Mouse (Mus musculus) gonadal fat pad, adult 2 months (tissue): Measurements from ENCODE around the gene Card6. TPM values are rescaled to one million over a fixed set of nuclear protein-coding genes. Genes with fewer than 3 reads are reported as not detected.

Source experiments
- DNase-seq: peaks from one replicate; pipeline ENCODE4 v3.0.0-alpha.2; 2012; ENCODE audit warnings: low read depth
- polyA plus RNA-seq: library from polyadenylated mRNA; depleted of rRNA; stranded (reverse); fragments of >200 nt; gene quantifications from 2 replicates; pipeline ENCODE4 v1.2.3, GENCODE M21; 2012; rRNA removed

Card6 gene
- polyA plus RNA-seq, result 2.4 and 4.0 TPM in 2 replicates

- no peak for DNase-seq
Observed at GRCm38 (mm10) chr15:5107686-5108654, at the start of gene Card6. Gene Card6 (minus strand): TSS chr15:5108539.

- DNase-seq, result no peak
Observed at GRCm38 (mm10) chr15:5157386-5157785, 49.0 kb upstream of the Card6 start.

- no peak for DNase-seq
Observed at GRCm38 (mm10) chr15:5156355-5156754, 48.0 kb upstream of the Card6 start.

DNA sequence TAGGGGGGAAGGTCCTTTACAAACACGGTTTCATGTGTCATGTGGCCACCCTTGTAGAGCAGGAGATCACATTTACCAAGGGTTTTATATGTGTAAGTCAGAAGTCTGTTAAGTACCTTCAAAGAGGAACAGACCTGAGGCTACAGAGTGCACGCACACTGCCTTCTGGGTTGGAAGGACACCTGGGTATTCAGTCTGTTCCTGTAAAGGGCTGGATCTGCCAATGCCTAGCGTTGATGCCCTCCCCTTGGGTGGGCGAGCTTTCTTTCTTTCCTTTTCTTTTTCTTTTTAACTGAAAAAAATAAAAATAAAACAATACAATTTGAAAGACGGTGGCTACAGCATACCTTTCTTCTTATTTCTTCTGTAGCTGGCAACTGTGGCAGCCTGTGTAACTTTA, 46.8 kb upstream of the Card6 start:
- DNase-seq, result no peak

DNA sequence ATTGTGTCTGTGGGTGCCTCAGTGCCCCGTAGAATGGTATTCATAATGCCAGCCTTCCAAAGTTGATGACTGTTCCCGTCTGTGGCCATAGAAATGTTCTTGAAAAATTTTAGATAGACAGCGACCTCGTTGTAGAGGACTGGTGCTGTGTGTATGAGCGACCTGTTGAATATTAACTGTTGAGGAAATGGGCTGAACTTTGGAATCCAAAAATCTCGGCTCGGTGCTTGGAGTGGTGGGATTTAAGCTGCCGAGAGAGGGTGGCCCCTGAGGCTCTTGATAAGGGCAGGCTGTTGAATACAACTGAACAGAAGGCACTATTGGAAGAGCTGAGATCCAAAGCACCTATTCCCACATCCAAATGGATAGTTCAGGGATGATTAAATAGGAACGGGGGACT, 46.3 kb upstream of the Card6 start:
- no peak for DNase-seq

GRCm38 (mm10) chr15:5152171-5152570, 43.8 kb upstream of the Card6 start:
- DNase-seq, result no peak

DNA sequence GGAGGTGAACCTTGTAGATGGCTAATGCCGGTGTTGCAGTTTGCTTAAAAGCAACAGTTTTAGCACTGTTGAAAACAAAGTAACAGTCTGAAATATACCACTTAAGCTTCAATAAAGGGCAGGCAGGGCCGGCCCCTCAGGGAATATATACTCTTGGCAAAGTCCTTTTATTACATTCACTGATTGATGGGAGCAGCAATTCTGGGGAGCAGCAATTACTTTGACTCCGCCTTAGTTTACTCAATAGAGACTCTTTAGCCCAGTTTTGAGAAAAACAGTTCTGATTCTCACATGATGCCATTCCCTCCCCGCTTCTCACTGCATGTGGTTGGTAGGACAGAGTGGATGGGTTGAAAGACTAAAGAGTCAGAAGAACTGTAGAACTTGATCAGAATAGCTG, 40.8 kb upstream of the Card6 start:
- no peak for DNase-seq

DNA sequence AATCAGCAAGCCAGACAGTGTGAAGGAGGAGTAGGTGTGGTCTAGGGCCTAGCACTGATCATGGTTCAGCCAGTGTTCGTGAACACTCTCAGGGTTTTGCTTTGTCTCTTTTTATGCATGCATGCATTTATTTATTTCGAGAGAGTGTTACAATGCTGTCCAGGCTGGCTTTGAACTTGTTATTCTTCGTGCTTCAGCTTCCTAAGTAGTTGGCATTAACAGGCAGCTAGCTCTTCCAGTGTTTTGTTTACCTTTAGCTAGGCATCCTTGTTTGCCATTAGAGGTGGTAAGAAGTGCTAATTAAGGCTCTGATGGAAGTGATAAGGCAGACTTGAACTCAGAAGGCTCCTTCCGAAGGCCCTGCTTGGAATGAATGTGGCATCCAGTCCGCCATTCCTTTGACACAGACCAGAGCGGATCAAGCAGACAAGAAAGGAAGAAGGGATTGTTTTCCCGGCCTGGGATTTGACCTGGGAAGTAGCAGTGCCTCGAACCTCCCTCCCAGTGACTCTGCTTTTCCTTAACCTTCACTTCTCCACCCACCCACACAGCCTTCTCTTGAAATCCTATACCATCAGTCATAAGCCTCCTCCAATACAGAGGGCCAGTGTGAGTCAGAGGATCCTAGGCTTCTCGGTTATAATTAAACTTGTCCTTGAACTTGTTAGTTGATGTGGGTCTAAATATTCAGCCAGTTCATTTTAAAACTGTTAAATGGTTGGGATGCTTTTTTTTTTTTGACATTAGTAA, 37.0 kb upstream of the Card6 start:
- no peak for DNase-seq

DNA sequence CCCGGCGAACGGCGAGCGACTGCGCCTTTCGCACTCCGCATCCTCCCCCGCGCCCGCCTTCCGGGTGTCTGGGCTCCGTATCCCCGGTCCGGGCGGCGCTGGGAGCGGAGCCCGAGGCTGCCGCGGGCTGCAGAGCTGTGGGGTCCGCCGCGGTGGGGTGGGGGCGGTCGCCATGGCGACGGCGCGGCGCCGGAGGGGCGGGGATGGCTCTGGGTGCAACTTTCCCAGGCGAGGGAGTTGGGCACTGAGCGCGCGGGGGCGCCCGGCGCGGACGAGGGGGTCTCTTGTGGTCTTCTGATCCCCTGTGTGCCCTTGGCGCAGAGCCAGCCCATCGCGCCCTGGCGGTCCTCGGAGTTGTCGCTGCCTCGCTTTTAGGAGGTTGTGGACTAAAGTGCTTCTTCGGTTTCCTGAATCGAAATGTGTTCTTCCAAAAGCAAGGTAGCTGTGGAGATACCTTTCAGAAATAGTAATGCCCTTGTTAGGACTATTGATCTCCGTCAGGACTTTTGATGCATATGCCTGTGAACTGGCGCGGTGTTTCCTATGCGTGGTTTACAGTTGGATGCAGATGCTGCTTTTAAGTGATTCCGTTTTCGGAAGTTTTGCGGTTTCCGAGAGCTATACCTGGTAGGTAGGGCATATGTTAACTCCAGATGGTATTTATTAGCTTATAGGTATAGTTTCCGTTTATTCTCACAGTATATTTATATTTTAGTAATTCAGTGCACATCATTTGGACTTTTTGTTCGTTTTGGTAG, 35.9 kb upstream of the Card6 start:
- no peak for DNase-seq

DNA sequence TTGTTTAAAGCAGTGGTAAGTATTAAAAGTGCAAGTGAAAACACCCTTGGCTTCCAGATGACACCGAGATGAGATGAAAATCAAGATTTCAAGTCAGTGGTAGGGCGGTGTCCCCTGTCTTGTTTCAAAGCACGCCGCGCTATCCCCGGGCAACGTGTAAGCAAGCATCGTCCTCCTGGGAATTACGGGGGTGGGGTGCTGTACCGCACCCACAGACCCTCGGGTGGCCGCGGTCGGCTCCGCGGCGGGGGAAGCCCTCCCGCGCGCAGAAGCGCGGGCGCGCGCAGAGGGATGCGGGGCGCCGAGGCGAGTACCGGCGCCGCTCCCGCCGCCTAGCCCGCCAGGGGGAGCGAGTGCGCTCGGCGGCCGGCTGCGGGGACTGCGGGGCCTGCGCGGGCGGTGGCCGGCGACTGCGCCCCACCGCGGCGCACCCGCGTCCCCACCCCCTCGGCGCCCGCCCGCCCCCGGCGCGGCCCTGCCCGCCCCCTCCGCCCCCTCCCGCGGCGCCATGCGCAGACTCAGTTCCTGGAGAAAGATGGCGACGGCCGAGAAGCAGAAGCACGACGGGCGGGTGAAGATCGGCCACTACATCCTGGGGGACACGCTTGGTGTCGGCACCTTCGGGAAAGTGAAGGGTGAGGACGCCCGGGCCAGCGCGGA, 35.2 kb upstream of the Card6 start, which contains the start of gene Prkaa1:
TSS of gene Prkaa1 (plus strand) at position 501 of the 660 bp plus-strand sequence.
- no peak for DNase-seq

DNA sequence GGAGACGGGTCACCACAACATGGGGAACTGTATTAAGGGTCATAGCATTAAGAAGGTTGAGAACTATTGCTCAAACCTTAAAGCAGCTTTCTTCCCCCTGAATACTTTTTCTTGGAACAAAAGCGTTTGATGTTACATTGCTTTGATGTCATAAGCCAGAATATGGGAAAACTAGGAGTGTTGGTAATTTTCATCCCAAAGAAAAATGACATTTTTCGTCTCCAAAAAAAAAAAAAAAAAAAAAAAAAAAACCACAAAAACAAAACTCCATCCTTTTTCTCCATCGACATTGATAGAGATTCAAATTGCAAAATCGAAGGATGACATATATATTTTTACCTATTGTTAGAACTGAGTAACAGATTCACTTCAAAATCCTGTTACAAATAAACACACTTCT, 34.4 kb upstream of the Card6 start:
- DNase-seq, result no peak

DNA sequence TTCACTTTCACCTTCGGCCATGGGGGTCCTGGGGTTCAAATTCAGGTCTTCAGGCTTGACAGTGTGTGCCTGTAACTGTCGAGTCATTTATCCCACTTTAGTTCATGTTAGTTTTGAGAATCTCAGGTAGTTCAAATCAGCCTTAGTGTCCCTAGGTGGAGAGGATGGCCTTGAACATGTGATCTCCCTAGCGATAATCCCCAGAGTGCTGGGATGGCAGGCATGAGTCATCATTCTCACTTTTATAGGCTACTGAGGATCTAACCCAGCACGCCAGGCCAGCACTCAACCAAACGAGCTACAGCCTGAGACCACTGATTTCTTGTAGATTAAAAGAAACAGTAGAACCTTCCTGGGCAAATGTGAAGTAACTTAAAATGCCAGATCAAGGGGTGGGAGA, 33.7 kb upstream of the Card6 start:
- DNase-seq, result no peak

GRCm38 (mm10) chr15:5140357-5140756, 32.0 kb upstream of the Card6 start:
- no peak for DNase-seq

- DNase-seq, result no peak
Observed at GRCm38 (mm10) chr15:5139863-5140262, 31.5 kb upstream of the Card6 start.

DNA sequence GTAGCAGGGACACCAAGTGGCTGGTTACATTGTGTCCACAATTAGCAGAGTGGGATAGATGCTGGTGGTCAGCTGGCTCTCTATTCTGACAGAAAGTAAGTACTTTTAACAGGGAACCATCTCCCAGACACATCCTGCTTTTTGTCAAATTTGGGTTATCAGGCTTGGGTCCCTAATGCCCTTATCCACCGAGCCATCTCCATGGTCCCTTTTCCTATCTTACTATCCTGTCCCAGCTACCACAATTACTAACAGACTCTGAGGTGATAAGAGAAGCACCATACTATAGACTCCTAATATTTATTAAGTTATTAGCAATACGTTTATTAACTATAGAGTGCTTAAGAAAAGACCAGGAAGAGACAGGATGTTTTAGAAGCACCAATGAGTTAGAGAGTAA, 31.0 kb upstream of the Card6 start:
- no peak for DNase-seq

GRCm38 (mm10) chr15:5138021-5138856, 29.9 kb upstream of the Card6 start:
- DNase-seq, result no peak

DNA sequence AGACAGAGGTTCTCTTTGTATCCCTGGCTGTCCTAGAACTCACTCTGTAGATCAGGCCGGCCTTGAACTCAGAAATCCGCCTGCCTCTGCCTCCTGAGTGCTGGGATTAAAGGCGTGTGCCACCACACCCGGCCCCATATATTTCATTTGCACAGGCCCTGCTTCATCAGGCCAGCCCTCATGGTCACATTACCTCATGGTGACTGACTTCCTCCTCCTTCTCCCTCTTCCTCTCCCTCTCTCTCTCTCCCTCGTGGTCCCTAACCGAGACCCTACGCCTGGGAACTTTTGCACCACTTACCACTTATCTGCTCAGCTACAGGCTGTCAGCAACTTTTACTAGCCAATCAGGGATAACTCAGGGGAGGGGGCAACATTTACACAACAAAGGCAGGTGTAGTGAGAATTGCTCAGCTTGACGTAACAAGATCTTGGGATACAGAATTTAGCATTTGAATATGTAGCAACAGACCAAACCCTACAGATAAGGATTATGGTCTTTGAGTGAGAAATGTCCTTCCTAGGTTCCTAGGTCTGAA, 26.7 kb upstream of the Card6 start:
- DNase-seq, result no peak

DNA sequence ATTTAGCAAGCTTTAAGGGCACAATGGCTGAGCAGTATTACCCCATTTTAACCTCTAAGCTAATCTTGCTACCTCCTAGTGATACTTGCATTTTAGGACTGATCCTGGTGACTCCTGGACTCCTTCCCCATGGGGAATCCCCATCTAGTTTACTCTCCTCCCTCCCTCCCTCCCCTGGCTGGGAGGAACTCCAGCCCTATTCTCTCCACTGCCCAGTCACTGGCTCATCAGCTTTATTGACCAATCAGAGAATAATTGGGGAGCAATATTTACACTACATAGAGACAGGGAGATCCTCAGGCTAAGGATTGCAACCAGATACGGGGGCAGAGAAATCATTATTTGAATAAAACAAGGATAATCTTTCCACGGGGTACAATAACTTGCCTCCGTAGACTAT, 25.8 kb upstream of the Card6 start:
- no peak for DNase-seq

DNA sequence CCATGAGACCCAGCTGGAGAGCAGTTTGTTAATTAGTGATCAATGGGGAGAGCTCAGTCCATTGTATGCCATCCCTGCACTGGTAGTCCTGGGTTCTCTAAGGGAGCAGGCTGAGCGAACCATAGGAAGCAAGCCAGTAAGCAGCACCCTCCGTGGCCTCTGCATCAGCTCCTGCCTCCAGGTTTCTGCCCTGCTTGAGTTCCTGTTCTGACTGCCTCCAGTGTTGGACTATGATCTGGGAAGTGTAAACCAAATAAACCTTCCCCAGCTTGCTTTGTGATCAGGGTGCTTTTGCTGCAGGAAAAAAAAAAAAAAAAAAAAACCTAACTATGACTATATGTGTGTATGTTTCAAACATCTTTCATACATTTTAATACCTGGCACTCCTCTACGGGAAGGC, 25.0 kb upstream of the Card6 start:
- DNase-seq, result no peak
